Mouse (Mus musculus) kidney, adult 18-20 months (tissue): ENCODE measurements around the gene Rnf213.
A peak's percentile ranks its signal among the peaks of the same experiment; 100 is the strongest.
"Not testable (repeated sequence)": the region's sequence is repeated elsewhere in the genome, so short reads cannot be mapped to it uniquely, and the experiment has no call there.

ENCODE experiments used
- DNase-seq: peaks from one replicate; pipeline ENCODE4 v3.0.0; 2021

The Rnf213 gene

GRCm38 (mm10) chr11:119392800-119393482 lies at the start of gene Rnf213:
Gene Rnf213 (plus strand): TSS chr11:119393100.
- DNase-seq = peak; percentile 78

- no peak for DNase-seq
These were observed 48.7 kb upstream of the Rnf213 start for GRCm38 (mm10) chr11:119344178-119344577.

GRCm38 (mm10) chr11:119344865-119345264 lies 48.0 kb upstream of the Rnf213 start:
- DNase-seq = no peak

GRCm38 (mm10) chr11:119347125-119347524 lies 45.8 kb upstream of the Rnf213 start:
- DNase-seq = no peak

GRCm38 (mm10) chr11:119352113-119352512 lies 40.8 kb upstream of the Rnf213 start:
- no peak for DNase-seq

- no peak for DNase-seq
These were observed 39.0 kb upstream of the Rnf213 start for GRCm38 (mm10) chr11:119353946-119354345.

GRCm38 (mm10) chr11:119354798-119355442 lies 38.0 kb upstream of the Rnf213 start:
- DNase-seq = peak; percentile 45

- DNase-seq = peak; percentile 94
These were observed 37.2 kb upstream of the Rnf213 start, which contains the start of the genes Sgsh and Slc26a11 for GRCm38 (mm10) chr11:119355443-119356385. Gene Sgsh (minus strand): TSS chr11:119355536. Gene Slc26a11 (plus strand): TSS chr11:119355557.

- DNase-seq = no peak
These were observed 33.8 kb upstream of the Rnf213 start for GRCm38 (mm10) chr11:119359089-119359488.

- no peak for DNase-seq
These were observed 29.9 kb upstream of the Rnf213 start for GRCm38 (mm10) chr11:119362769-119363533.

- DNase-seq = peak; percentile 75
These were observed 29.3 kb upstream of the Rnf213 start for GRCm38 (mm10) chr11:119363534-119364145.

- no peak for DNase-seq
These were observed 17.5 kb upstream of the Rnf213 start for GRCm38 (mm10) chr11:119375425-119375824.

GRCm38 (mm10) chr11:119377326-119377725 lies 15.6 kb upstream of the Rnf213 start:
- DNase-seq = no peak

GRCm38 (mm10) chr11:119378551-119378950 lies 14.3 kb upstream of the Rnf213 start:
- DNase-seq = no peak

GRCm38 (mm10) chr11:119381631-119382337 lies 11.1 kb upstream of the Rnf213 start:
- DNase-seq = no peak

- DNase-seq = no peak
These were observed 10.5 kb upstream of the Rnf213 start for GRCm38 (mm10) chr11:119382338-119382850.

- no peak for DNase-seq
These were observed 8.0 kb upstream of the Rnf213 start for GRCm38 (mm10) chr11:119384904-119385303.

GRCm38 (mm10) chr11:119386306-119386705 lies 6.6 kb upstream of the Rnf213 start:
- DNase-seq = no peak

GRCm38 (mm10) chr11:119387273-119387672 lies 5.6 kb upstream of the Rnf213 start:
- not testable (repeated sequence) for DNase-seq

- DNase-seq = peak; percentile 89
These were observed 3.0 kb upstream of the Rnf213 start for GRCm38 (mm10) chr11:119389851-119390270.
